Mouse (Mus musculus): ENCODE data around the gene Efnb2. TPM values are rescaled to one million over a fixed set of nuclear protein-coding genes. Genes with fewer than 3 reads are reported as not detected.
A peak's percentile ranks its signal among the peaks of the same experiment; 100 is the strongest.

The Efnb2 gene
- 10 to 100 TPM; 11.8 to 13.0 TPM for total RNA-seq (2021)
- long read RNA-seq, experiment 1, full-length matches to known transcripts, result 2 of 3 reads
- long read RNA-seq, experiment 1, partial matches to known transcripts, result 0 of 3 reads
- long read RNA-seq, experiment 1, other reads (novel, unspliced or antisense), result 1 of 3 reads
- long read RNA-seq, experiment 2, full-length matches to known transcripts, result 6 of 7 reads
- long read RNA-seq, experiment 2, partial matches to known transcripts, result 0 of 7 reads
- long read RNA-seq, experiment 2, other reads (novel, unspliced or antisense), result 1 of 7 reads

DNA sequence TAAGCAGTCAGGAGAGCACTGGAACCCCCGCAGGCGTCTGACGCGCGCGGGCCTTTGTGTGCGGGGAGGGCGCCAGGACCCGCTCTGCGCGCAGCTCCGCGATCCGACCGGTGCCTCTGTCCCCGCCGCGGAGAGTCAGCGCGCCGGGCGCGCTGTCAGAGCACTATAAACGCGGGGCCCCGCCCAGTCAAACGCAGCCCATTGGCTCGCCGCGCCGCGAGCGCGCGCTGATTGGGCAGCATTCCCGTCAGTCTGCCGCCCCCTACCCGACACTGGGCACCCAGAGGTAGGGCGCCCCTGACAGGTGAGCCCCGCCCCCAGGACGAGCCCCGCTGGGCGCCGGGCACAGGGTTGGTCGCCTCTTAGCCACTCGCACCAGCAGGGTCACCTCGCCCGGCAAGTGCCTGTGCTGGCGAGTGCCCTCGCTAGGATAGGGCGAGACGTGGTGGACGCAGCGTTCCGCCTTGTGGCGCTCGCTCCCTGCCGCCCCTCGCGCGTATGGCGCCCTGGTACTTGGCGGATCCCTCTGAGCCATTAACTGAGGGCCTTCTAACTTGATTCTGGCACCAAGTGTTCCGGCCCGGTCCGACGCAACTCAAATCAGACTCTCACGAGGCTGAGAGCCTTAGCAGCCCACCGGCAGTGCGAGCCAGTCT lies at the start of gene Efnb2:
Efnb2 (minus strand) TSS at position 140 of the 656 bp plus-strand sequence.
- intact Hi-C loops (cut with DNase I; ENCODE audit: low total_unique reads), result no loop called here
- DNase-seq, result peak; percentile 93

DNA sequence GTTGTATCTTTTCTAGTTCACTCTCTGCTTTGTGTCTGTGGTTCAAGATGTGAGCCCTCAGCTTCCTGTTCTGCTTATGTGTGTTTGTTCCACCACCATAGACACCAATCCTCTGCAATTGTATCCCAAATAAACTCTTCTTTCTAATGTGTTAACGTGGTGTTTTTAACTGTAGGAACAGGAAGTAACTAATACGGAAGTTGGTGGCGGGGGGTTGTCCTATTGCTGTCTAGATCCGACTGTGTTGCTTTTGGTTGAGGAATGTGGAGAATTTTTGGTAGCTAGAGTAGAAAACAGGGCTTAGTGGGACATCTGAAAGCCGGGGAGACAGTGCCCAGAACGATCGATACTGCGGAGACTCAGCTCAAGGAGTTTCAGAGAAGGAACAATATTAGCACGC lies 43.8 kb upstream of the Efnb2 start:
- DNase-seq, result no peak
- intact Hi-C loops (cut with DNase I; ENCODE audit: low total_unique reads), result no loop called here

- no peak for DNase-seq
- intact Hi-C loops (cut with DNase I; ENCODE audit: low total_unique reads), result no loop called here
Measured at GRCm38 (mm10) chr8:8703668-8704067, 42.6 kb upstream of the Efnb2 start.

DNA sequence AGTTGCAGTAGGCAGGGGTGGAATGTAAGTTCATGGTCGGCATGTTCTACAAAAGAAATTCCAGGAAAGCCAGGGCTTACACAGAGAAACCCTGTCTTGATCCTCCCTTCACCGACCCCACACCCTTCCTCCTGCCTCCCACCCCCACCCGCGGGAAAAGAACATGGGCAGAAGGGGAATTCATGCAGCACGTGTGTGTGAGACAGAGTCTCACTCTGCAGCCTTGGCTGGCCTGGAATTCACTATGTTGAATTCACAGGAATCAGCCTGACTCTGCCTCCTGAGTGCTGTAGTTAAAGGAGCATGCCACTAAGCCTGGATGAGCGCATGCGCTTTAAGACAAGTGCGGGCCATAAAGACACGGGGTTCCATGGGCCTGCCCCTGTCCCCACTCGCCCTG lies 39.8 kb upstream of the Efnb2 start:
- no peak for DNase-seq
- intact Hi-C loops (cut with DNase I; ENCODE audit: low total_unique reads), result no loop called here

GRCm38 (mm10) chr8:8700229-8700628 lies 39.2 kb upstream of the Efnb2 start:
- DNase-seq, result no peak
- intact Hi-C loops (cut with DNase I; ENCODE audit: low total_unique reads), result no loop called here

DNA sequence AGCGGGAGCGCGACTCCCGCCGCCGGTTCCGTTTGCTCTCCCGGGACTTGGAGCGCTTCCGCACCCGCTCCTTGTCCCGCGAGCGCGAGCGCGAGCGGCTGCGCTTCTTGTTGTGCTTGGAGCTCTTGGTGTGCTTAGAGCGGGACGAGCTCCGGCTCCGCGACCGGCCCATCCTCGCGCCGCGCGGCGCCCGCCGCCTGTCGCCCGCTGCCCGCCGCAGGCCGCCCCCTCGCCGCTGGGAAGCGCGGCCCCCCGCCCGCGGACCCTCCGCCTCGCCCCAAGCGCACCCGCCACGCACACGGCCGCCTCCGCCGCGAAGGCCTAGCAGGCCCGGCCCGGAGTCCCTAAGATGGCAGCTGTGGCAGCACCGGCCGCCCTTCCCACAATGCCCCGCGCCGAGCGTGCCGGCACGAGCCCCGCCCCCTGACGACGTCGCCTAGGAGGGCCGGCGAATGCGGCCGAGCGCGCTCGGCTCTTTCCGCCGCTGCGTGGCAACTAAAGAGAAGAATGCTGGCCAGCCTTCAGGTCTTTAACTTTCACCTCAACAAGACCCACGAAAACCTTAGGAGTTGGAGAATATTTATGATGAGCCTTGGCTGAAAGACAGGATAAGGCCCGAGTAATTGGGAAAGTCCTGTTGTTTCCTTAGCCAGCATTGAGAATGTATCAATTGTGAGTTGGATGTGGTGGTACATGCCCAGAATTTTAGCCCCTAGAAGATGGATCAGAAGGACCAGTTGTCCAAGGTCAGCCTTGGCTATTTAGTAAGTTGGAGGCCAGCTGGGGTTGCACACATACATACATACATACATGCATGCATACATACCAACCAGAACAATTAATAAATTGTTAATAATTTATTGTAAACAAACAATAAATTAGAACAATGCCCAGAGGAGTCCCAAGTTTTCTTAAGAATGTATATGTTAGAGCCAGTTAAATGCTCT lies 29.4 kb upstream of the Efnb2 start, which contains the start of gene Arglu1:
Arglu1 (minus strand) TSS at position 376 of the 947 bp plus-strand sequence.
- intact Hi-C loops (cut with DNase I; ENCODE audit: low total_unique reads), result no loop called here
- peak; percentile 98 for DNase-seq

DNA sequence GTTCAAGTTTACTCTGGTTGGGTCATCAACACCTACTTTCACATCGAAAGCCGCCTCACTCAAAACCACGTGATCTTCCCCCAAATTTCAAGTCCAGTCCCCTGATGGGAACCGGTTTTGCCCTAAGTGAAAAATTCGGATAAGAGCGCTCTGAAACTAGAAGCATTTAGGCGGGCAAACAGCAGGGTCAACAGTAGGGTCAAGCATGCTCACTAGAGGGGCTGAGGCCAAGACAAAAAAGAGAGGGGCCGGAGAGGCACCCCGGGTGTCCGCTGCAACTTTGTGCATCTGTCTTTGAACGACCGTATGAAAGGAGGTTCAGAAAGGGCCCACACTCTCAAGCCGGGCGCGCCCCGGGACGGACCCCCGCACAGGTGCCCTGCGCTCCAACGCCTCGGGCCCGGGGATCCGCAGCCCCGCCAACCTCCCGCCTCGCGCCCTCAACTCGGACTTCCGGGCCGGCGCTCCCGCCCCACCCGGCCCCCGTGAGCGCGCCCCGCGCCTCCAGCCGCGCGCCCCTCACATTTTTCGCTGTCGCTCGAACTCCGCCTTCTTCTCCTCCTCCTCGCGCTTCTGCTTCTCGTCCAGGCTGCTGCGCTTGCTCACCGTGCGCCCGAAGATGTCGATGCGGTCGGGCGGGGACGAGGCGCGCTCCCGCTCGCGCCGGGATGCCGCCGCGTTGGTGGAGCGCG lies 28.6 kb upstream of the Efnb2 start:
- intact Hi-C loops (cut with DNase I; ENCODE audit: low total_unique reads), result no loop called here

GRCm38 (mm10) chr8:8688823-8689453 lies 27.9 kb upstream of the Efnb2 start:
- intact Hi-C loops (cut with DNase I; ENCODE audit: low total_unique reads), result no loop called here
- DNase-seq, result no peak

More for the DNA sequence above, 28.6 kb upstream of the Efnb2 start:
- DNase-seq, result peak; percentile 70

- intact Hi-C loops (cut with DNase I; ENCODE audit: low total_unique reads), result no loop called here
- DNase-seq, result no peak
Measured at GRCm38 (mm10) chr8:8685517-8685916, 24.5 kb upstream of the Efnb2 start.

- intact Hi-C loops (cut with DNase I; ENCODE audit: low total_unique reads), result no loop called here
- no peak for DNase-seq
Measured at GRCm38 (mm10) chr8:8682697-8683096, 21.7 kb upstream of the Efnb2 start.

- DNase-seq, result no peak
- intact Hi-C loops (cut with DNase I; ENCODE audit: low total_unique reads), result no loop called here
Measured at GRCm38 (mm10) chr8:8678236-8678635, 17.2 kb upstream of the Efnb2 start.

GRCm38 (mm10) chr8:8674864-8675263 lies 13.8 kb upstream of the Efnb2 start:
- intact Hi-C loops (cut with DNase I; ENCODE audit: low total_unique reads), result no loop called here
- DNase-seq, result no peak

DNA sequence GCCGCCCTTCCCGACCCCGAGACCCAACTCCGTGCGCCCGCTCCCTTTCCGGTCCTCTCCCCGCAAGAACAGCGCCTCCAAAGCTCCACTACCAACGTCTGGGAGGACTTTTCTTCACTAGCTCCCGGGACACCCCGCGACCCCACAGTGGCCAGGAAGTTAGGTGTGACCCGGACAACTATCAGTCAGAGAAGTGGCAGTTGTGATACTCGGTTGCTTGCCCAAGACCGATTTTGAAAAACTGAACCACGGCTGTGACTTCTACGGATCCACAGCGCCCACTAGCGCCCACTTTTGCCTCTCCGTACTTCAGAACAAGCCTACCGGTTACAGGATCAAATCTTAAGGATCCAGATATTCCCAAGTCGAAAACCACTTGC lies 707 bp upstream of the Efnb2 start:
- intact Hi-C loops (cut with DNase I; ENCODE audit: low total_unique reads), result no loop called here
- peak; percentile 85 for DNase-seq

GRCm38 (mm10) chr8:8660307-8661098 lies 539 bp downstream of the Efnb2 start:
- peak; percentile 25 for DNase-seq
- intact Hi-C loops (cut with DNase I; ENCODE audit: low total_unique reads), result no loop called here

DNA sequence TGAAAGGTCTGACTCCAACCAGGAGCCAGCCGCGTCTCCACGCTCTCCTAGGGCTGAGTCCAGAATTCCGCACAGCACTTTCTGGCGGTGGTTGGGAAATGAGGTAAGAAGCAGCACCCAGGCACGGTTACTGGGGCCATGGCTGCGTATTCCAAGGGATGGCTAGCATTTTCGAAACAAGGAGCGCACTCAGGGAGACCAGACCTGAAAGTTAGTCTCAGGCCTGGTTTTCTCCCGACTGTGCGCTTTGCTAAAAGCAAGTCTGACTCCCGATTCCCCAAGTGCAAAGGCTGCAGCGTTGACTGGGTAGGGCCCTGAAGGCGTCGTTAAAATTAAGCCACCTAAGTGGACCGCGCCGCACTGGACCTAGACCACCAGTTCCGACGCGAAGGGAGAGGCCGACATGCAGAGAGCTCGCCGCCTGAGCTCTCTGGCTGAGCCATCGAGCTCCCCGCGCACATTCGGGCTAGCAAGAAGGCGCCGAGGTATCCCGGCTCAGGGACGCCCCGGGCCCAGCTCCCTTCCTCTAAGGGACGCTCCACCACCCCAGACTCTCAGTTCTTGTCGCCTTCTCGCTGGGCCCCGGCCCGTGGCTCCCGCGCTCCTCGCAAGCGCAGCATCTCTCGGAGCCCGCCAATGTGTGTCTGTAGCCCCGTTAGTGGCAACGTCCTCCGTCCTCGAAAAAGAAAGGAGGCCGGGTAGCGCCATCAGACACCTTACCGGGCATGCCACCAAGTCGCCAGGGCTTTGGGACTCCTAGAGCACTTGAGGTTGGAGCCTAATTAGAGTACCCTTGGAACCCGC lies 1.3 kb downstream of the Efnb2 start:
- DNase-seq, result peak; percentile 25
- intact Hi-C loops (cut with DNase I; ENCODE audit: low total_unique reads), result no loop called here

DNA sequence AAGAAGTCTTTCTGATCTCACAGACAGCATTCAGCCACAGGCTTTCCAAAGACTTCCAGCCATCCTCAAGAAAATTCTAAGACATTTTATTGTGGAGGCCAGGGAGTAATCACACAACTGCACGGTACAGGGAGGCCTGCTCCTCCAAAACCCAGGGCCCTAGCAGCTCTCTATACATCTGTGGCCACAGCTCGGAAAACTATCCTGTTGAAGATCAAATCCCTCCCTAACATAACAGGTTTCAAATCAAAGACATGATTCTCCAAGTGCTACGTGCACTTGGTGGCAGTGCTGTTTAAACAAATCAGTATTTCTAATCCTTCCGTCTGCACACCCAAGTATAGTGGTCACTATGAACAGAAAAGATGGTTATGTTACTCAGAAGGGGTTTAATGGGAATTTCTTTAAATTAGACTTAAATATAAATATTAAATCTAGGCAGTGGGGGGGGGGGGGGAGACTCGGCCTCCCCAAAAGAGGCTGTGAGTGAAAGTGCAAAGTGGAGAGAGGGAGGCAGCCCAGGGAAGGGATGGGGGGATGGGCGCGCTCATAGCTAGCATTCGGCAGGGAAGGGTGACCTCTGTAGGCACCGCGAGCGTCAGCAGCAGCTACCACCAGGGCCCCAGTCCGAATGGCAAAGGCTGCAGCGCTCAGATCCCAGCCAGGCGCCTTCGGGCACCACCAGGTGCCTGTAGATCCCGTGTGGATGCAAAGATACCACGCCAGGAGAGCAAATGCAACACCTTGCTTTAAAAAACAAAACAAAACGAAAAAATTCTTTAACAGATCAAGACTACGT lies 2.4 kb downstream of the Efnb2 start:
- peak; percentile 89 for DNase-seq
- intact Hi-C loops (cut with DNase I; ENCODE audit: low total_unique reads), result no loop called here

Measured in gastrocnemius, postnatal 14 days (tissue).